Mouse (Mus musculus): ENCODE data around the gene Scfd2. TPM values are rescaled to one million over a fixed set of nuclear protein-coding genes. Genes with fewer than 3 reads are reported as not detected.

The Scfd2 gene
- polyA plus RNA-seq (2014; fragmentation: Nextera tagmentation; extraction: Ambion mirVana): 13.2 and 16.3 TPM in 2 replicates

GRCm38 (mm10) chr5:74531630-74532280, at the start of gene Scfd2:
Gene Scfd2, minus strand, starts transcription at chr5:74531759.
- Histone ChIP-seq H3K4me2 (ENCODE audit: low read length) (peak within 1 kb of the TSS; percentile 94), H3K27me3 (replicated peaks; ENCODE audit: control insufficient read depth, insufficient read depth, low read length) (no peaks in the 10 kb centered on the region), H3K9ac (ENCODE audit: low read length) (peak within 1 kb of the TSS; percentile 49), H3K27ac (ENCODE audit: low read depth) (peak within 1 kb of the TSS; percentile 67), H3K4me3 (ENCODE audit: low read depth, low read length) (peak within 1 kb of the TSS; percentile 64), H3K36me3 (ENCODE audit: control insufficient read depth, insufficient read depth, low read length) (no peaks in the 10 kb centered on the region), H3K4me1 (replicated peaks; ENCODE audit: control insufficient read depth, insufficient read depth, low read length) (peaks cover 13% of the 10 kb centered on the region; the same call in 1 of the 2 replicates), H3K9me3 (ENCODE audit: control insufficient read depth, low read length) (no peaks in the 10 kb centered on the region)
- ATAC-seq (replicated peaks; ENCODE audit: low FRiP score, low TSS enrichment, low read depth): peak; percentile 90
- peak; percentile 100 for DNase-seq (ENCODE audit: low spot score)
- WGBS: 7% methylated on average over 35 of the region's 35 CpGs

GRCm38 (mm10) chr5:74571767-74572166, 40.2 kb upstream of the Scfd2 start:
- peaks cover 56% of the 10 kb centered on the region for H3K36me3 ChIP-seq (ENCODE audit: control insufficient read depth, insufficient read depth, low read length)
- WGBS: 86% methylated on average over 6 of the region's 6 CpGs
- no peak overlapping the region for H3K4me3 ChIP-seq (ENCODE audit: low read depth, low read length)
- H3K9me3 ChIP-seq (ENCODE audit: control insufficient read depth, low read length): no peaks in the 10 kb centered on the region
- ATAC-seq (replicated peaks; ENCODE audit: low FRiP score, low TSS enrichment, low read depth): no peak
- DNase-seq (ENCODE audit: low spot score): no peak
- H3K9ac ChIP-seq (ENCODE audit: low read length): no peak overlapping the region
- no peaks in the 10 kb centered on the region for H3K27me3 ChIP-seq (replicated peaks; ENCODE audit: control insufficient read depth, insufficient read depth, low read length)
- no peaks in the 10 kb centered on the region for H3K4me1 ChIP-seq (replicated peaks; ENCODE audit: control insufficient read depth, insufficient read depth, low read length)
- H3K4me2 ChIP-seq (ENCODE audit: low read length): no peak overlapping the region
- no peak overlapping the region for H3K27ac ChIP-seq (ENCODE audit: low read depth)

- Histone ChIP-seq H3K4me3 (ENCODE audit: low read depth, low read length) (no peak overlapping the region), H3K9ac (ENCODE audit: low read length) (no peak overlapping the region), H3K27me3 (replicated peaks; ENCODE audit: control insufficient read depth, insufficient read depth, low read length) (no peaks in the 10 kb centered on the region), H3K27ac (ENCODE audit: low read depth) (no peak overlapping the region), H3K4me1 (replicated peaks; ENCODE audit: control insufficient read depth, insufficient read depth, low read length) (no peaks in the 10 kb centered on the region), H3K4me2 (ENCODE audit: low read length) (no peak overlapping the region), H3K36me3 (ENCODE audit: control insufficient read depth, insufficient read depth, low read length) (peaks cover 81% of the 10 kb centered on the region), H3K9me3 (ENCODE audit: control insufficient read depth, low read length) (no peaks in the 10 kb centered on the region)
- 84% methylated on average over 1 of the region's 1 CpGs for WGBS
- ATAC-seq (replicated peaks; ENCODE audit: low FRiP score, low TSS enrichment, low read depth): no peak
- DNase-seq (ENCODE audit: low spot score): no peak
Observed at GRCm38 (mm10) chr5:74561151-74561550, 29.6 kb upstream of the Scfd2 start.

GRCm38 (mm10) chr5:74549566-74549965, 18.0 kb upstream of the Scfd2 start:
- H3K4me2 ChIP-seq (ENCODE audit: low read length): no peak overlapping the region
- H3K27me3 ChIP-seq (replicated peaks; ENCODE audit: control insufficient read depth, insufficient read depth, low read length): no peaks in the 10 kb centered on the region
- H3K27ac ChIP-seq (ENCODE audit: low read depth): no peak overlapping the region
- no peak overlapping the region for H3K4me3 ChIP-seq (ENCODE audit: low read depth, low read length)
- H3K9ac ChIP-seq (ENCODE audit: low read length): no peak overlapping the region
- ATAC-seq (replicated peaks; ENCODE audit: low FRiP score, low TSS enrichment, low read depth): no peak
- 92% methylated on average over 8 of the region's 8 CpGs for WGBS
- no peaks in the 10 kb centered on the region for H3K9me3 ChIP-seq (ENCODE audit: control insufficient read depth, low read length)
- no peak for DNase-seq (ENCODE audit: low spot score)
- no peaks in the 10 kb centered on the region for H3K4me1 ChIP-seq (replicated peaks; ENCODE audit: control insufficient read depth, insufficient read depth, low read length)
- H3K36me3 ChIP-seq (ENCODE audit: control insufficient read depth, insufficient read depth, low read length): peaks cover 75% of the 10 kb centered on the region

GRCm38 (mm10) chr5:74545606-74546005, 14.0 kb upstream of the Scfd2 start:
- Histone ChIP-seq H3K36me3 (ENCODE audit: control insufficient read depth, insufficient read depth, low read length) (peaks cover 83% of the 10 kb centered on the region), H3K27ac (ENCODE audit: low read depth) (no peak overlapping the region), H3K27me3 (replicated peaks; ENCODE audit: control insufficient read depth, insufficient read depth, low read length) (no peaks in the 10 kb centered on the region), H3K9ac (ENCODE audit: low read length) (no peak overlapping the region), H3K4me2 (ENCODE audit: low read length) (no peak overlapping the region), H3K9me3 (ENCODE audit: control insufficient read depth, low read length) (no peaks in the 10 kb centered on the region), H3K4me3 (ENCODE audit: low read depth, low read length) (no peak overlapping the region), H3K4me1 (replicated peaks; ENCODE audit: control insufficient read depth, insufficient read depth, low read length) (no peaks in the 10 kb centered on the region)
- ATAC-seq (replicated peaks; ENCODE audit: low FRiP score, low TSS enrichment, low read depth) (no peak), DNase-seq (ENCODE audit: low spot score) (no peak)
- 94% methylated on average over 4 of the region's 4 CpGs for WGBS

- ATAC-seq (replicated peaks; ENCODE audit: low FRiP score, low TSS enrichment, low read depth) (no peak), DNase-seq (ENCODE audit: low spot score) (no peak)
- Histone ChIP-seq H3K4me3 (ENCODE audit: low read depth, low read length) (peak overlapping the region; percentile 78), H3K36me3 (ENCODE audit: control insufficient read depth, insufficient read depth, low read length) (peaks cover 25% of the 10 kb centered on the region), H3K4me2 (ENCODE audit: low read length) (peak overlapping the region; percentile 64), H3K27ac (ENCODE audit: low read depth) (peak overlapping the region; percentile 93; the same call in 1 of the 2 replicates), H3K27me3 (replicated peaks; ENCODE audit: control insufficient read depth, insufficient read depth, low read length) (no peaks in the 10 kb centered on the region), H3K4me1 (replicated peaks; ENCODE audit: control insufficient read depth, insufficient read depth, low read length) (peaks cover 3% of the 10 kb centered on the region; the same call in 1 of the 2 replicates), H3K9ac (ENCODE audit: low read length) (peak overlapping the region; percentile 88), H3K9me3 (ENCODE audit: control insufficient read depth, low read length) (no peaks in the 10 kb centered on the region)
- 43% methylated on average over 12 of the region's 12 CpGs for WGBS
Observed at GRCm38 (mm10) chr5:74536180-74536947, 4.8 kb upstream of the Scfd2 start.

GRCm38 (mm10) chr5:74535240-74536021, 3.9 kb upstream of the Scfd2 start, which contains the start of gene Fip1l1:
Gene Fip1l1, plus strand, starts transcription at chr5:74535449.
- Histone ChIP-seq H3K4me1 (replicated peaks; ENCODE audit: control insufficient read depth, insufficient read depth, low read length) (peaks cover 10% of the 10 kb centered on the region; the same call in 1 of the 2 replicates), H3K9ac (ENCODE audit: low read length) (peak within 1 kb of the TSS; percentile 88), H3K36me3 (ENCODE audit: control insufficient read depth, insufficient read depth, low read length) (peaks cover 15% of the 10 kb centered on the region; the same call in 1 of the 2 replicates), H3K9me3 (ENCODE audit: control insufficient read depth, low read length) (no peaks in the 10 kb centered on the region), H3K4me3 (ENCODE audit: low read depth, low read length) (peak within 1 kb of the TSS; percentile 78), H3K27me3 (replicated peaks; ENCODE audit: control insufficient read depth, insufficient read depth, low read length) (no peaks in the 10 kb centered on the region), H3K27ac (ENCODE audit: low read depth) (peak within 1 kb of the TSS; percentile 93), H3K4me2 (ENCODE audit: low read length) (peak within 1 kb of the TSS; percentile 64)
- peak; percentile 98 for DNase-seq (ENCODE audit: low spot score)
- ATAC-seq (replicated peaks; ENCODE audit: low FRiP score, low TSS enrichment, low read depth): peak; percentile 90
- WGBS: under 1% methylated on average over 73 of the region's 73 CpGs

- 17% methylated on average over 16 of the region's 16 CpGs for WGBS
- ATAC-seq (replicated peaks; ENCODE audit: low FRiP score, low TSS enrichment, low read depth) (no peak), DNase-seq (ENCODE audit: low spot score) (no peak)
- Histone ChIP-seq H3K4me2 (ENCODE audit: low read length) (peak overlapping the region; percentile 94), H3K27me3 (replicated peaks; ENCODE audit: control insufficient read depth, insufficient read depth, low read length) (no peaks in the 10 kb centered on the region), H3K9me3 (ENCODE audit: control insufficient read depth, low read length) (no peaks in the 10 kb centered on the region), H3K4me3 (ENCODE audit: low read depth, low read length) (peak overlapping the region; percentile 64), H3K4me1 (replicated peaks; ENCODE audit: control insufficient read depth, insufficient read depth, low read length) (peaks cover 13% of the 10 kb centered on the region; the same call in 1 of the 2 replicates), H3K9ac (ENCODE audit: low read length) (peak overlapping the region; percentile 49), H3K36me3 (ENCODE audit: control insufficient read depth, insufficient read depth, low read length) (no peaks in the 10 kb centered on the region), H3K27ac (ENCODE audit: low read depth) (no peak overlapping the region)
Observed at GRCm38 (mm10) chr5:74530785-74531184, 774 bp downstream of the Scfd2 start.
